Mouse (Mus musculus): ENCODE results near the gene Slc39a11.
A peak's percentile ranks its signal among the peaks of the same experiment; 100 is the strongest.

DNA sequence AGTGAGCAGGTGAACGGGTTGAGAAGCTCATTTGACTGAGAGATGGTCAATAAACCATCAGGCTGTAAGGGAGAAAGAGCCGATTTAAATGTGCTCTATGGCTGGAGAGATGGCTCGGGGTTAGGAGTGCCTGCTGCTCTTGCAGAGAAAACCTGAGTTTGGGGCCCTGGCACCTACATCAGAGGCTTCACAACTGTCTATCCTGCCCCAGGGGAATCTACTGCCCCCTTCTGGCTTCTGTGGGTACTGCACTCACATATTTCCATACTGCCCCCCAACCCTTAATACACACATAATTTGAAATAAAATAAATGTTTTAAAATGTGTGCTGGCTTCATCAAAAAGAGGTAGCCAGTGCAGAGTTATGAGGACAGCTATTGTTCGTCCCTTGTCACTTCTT lies 237.3 kb downstream of the Slc39a11 start:
- peak; percentile 55 for TF ChIP-seq CTCF (IDR thresholded peaks at IDR 0.05)
- TF ChIP-seq EP300 (IDR thresholded peaks at IDR 0.05), result no peak

All from lung, postnatal 0 days (tissue).